Mouse (Mus musculus) liver, embryonic 14.5 days (tissue): ENCODE data around the gene Ankrd52.

ENCODE experiments used
- CTCF ChIP-seq: IDR thresholded peaks from 2 replicates; pipeline ENCODE4 v1.5.1; 2016; ENCODE audit warnings: antibody characterized with exemption, low read depth, control low read depth
- EP300 ChIP-seq: IDR thresholded peaks from 2 replicates; pipeline ENCODE4 v1.6.1; 2016; ENCODE audit warnings: antibody characterized with exemption, low read depth

- TF ChIP-seq CTCF (no peak), EP300 (no peak)
Observed at GRCm38 (mm10) chr10:128410560-128410845, 33.6 kb downstream of the Ankrd52 start.
